Mouse (Mus musculus) adrenal gland, postnatal 36 days (tissue): ENCODE measurements around the gene Gm3591. TPM values are rescaled to one million over a fixed set of nuclear protein-coding genes. Genes with fewer than 3 reads are reported as not detected.
A peak's percentile ranks its signal among the peaks of the same experiment; 100 is the strongest.
"Not testable (repeated sequence)": the region's sequence is repeated elsewhere in the genome, so short reads cannot be mapped to it uniquely, and the experiment has no call there.

Experiments used
- DNase-seq, 2 experiments: peaks; one replicate each; pipeline ENCODE4 v3.0.0; 2021; ENCODE audit warnings: mixed read lengths in 1 of 2
- long read RNA-seq, 2 experiments: library from polyadenylated mRNA; stranded (forward); transcript quantifications; one replicate each; pipeline ENCODE4 v2.0.0; 2021; ENCODE audit warnings: borderline sequencing depth in 2 of 2
- total RNA-seq, 2 experiments: library from RNA; stranded (reverse); gene quantifications; 2 replicates each; pipeline ENCODE4 v1.2.3; 2021

The Gm3591 gene
- total RNA-seq: under 1 TPM in 1 of 2 experiments, not detected in 1; 0.16 TPM
- long read RNA-seq, experiment 1, partial matches to known transcripts: 0 of 1 reads
- long read RNA-seq, experiment 1, other reads (novel, unspliced or antisense): 1 of 1 reads
- long read RNA-seq, experiment 2: 0 reads

- not testable (repeated sequence) for DNase-seq
These were observed at the start of gene Gm3591 for GRCm38 (mm10) chr14:6412382-6412781. Gm3591 (minus strand) TSS chr14:6412482.

GRCm38 (mm10) chr14:6444511-6444910 lies 32.2 kb upstream of the Gm3591 start, which contains the start of gene Gm3594:
Gm3594 (minus strand) TSS chr14:6444611.
- DNase-seq: not testable (repeated sequence)

GRCm38 (mm10) chr14:6440774-6441173 lies 28.5 kb upstream of the Gm3591 start:
- peak in 1 of 2 experiments; percentile 0 for DNase-seq

- peak in 1 of 2 experiments; percentile 0 for DNase-seq
These were observed 27.9 kb upstream of the Gm3591 start for GRCm38 (mm10) chr14:6440206-6440605.

GRCm38 (mm10) chr14:6426766-6427165 lies 14.5 kb upstream of the Gm3591 start:
- DNase-seq: peak; percentile 5 to 11

GRCm38 (mm10) chr14:6426353-6426752 lies 14.1 kb upstream of the Gm3591 start:
- DNase-seq: peak in 1 of 2 experiments; percentile 0

- DNase-seq: not testable (repeated sequence)
These were observed 22.1 kb downstream of the Gm3591 start, which contains the start of gene Gm16440 for GRCm38 (mm10) chr14:6390219-6390618. Gm16440 (minus strand) TSS chr14:6390319.

Other genes with a start within 250 kb of the Gm3591 start
- gene Gm21560, start 193.2 kb downstream of the Gm3591 start, total RNA-seq: not detected
- under 1 TPM in 1 of 2 experiments, not detected in 1; 0.23 TPM for gene Gm3411, start 125.2 kb downstream of the Gm3591 start, total RNA-seq
- gene Gm21103, start 107.6 kb downstream of the Gm3591 start, total RNA-seq: not detected
- not detected for gene Gm3618, start 68.8 kb downstream of the Gm3591 start, total RNA-seq
- gene Gm16440, start 22.2 kb downstream of the Gm3591 start, total RNA-seq: not detected
- not detected for gene Gm3594, start 32.1 kb upstream of the Gm3591 start, total RNA-seq
- not detected for gene Gm8356, start 124.8 kb upstream of the Gm3591 start, total RNA-seq
- under 1 TPM in 1 of 2 experiments, not detected in 1; 0.30 TPM for gene Gm3629, start 178.1 kb upstream of the Gm3591 start, total RNA-seq
- gene Gm3460, start 209.9 kb upstream of the Gm3591 start, total RNA-seq: not detected